Mouse (Mus musculus) liver, embryonic 14.5 days (tissue): ENCODE measurements at regions not wholly inside any gene's neighbourhood (a gene's known extent, or its start where the extent isn't known, plus 50 kb on each side); places are given as distances from the start of the nearest gene placed in this dataset.

Source experiments
- CTCF ChIP-seq: IDR thresholded peaks from 2 replicates; pipeline ENCODE4 v1.5.1; 2016; ENCODE audit warnings: antibody characterized with exemption, low read depth, control low read depth
- EP300 ChIP-seq: IDR thresholded peaks from 2 replicates; pipeline ENCODE4 v1.6.1; 2016; ENCODE audit warnings: antibody characterized with exemption, low read depth

DNA sequence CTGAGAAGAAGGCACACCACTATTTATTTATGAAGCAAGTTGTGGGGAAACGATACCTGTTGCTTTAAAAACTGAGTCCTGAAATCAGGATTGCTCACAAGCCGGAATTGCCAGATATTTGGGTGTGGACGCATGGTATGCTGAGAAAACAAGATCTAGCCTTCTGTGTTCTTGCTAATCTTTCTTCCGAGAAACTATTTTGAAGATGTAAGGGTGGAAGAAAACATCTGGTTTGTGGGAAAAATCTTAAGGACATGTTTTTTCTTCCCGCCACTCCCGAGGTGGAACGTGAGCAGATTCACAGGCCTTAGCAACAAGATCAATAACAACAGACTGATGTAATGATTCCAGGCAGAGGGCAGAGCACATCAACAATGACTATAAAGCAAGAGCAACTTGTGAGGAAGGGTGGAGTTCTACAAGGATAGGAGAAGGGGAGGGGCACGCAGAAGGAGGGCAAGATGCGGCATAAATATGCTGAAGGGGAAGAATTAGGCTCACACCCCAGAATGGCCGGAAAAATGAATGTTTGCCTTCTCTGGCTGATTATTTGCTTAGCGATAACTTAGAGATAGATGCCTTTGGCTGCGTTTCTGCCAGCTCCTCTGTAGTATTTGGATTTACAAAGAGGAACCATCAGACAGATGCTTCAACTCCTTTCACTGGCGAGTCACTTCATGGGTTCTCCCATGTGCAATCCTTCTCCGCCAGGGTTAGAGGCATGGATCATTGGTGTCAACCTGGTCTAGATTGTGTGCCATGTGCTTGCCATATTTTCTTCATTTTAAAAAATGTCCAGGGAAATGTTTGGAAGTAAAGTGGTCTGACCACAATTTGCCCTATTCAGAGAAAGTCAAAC lies 139.0 kb upstream of the Tgfbr2 start:
- TF ChIP-seq CTCF (no peak), EP300 (no peak)
